Mouse (Mus musculus): Measurements from ENCODE around the gene Snx11.

DNA sequence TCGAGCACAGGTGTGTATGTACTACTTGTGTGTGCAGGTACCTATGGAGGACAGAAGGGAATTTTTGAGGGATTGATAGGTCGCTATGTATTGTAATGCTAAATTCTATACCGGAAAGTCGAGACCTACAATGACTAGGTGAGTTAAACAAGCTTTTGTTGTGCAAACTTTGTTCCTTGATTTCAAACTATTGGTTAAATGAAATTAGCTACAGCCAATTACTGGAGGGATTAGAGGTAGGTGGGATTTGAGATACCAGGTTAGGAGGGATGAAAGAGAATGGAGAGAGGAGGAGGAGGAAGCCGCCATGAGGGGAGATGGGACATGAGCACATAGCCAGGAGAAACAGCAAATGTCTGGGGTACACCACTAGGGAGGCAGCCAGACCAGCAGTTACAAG, 2.9 kb upstream of the Snx11 start:
- TF ChIP-seq CTCF (IDR thresholded peaks at IDR 0.05; ENCODE audit: borderline replicate concordance, insufficient read depth, low read length) (no peak), POLR2A (IDR thresholded peaks at IDR 0.05; ENCODE audit: low read depth, low read length) (no peak)

Measured in embryonic fibroblast, embryonic 13.5 days (primary cell).